In the genomic region with DNA sequence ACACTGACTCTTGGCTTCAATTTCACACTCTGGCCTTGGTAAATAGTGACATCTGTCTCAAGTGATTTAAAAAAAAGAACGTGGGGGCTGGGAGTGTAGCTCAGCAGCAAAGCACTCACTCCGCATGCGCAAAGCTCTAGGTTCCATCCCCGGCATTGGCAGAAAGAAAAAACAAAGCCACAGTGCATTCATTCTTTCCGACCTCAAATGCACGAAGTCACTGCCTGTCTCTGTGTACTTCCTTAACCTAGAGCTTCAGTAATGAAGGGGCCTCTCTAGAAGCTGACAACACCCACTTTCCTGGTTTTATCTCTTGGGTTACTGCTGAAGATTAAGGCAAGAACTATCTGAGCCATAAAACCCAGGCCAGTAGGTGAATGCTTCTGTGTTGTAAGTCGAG, we compare ENCODE assay signal across 9 mouse cellular contexts. TPM values are rescaled to one million over a fixed set of nuclear protein-coding genes. Genes with fewer than 3 reads are reported as not detected.
DNase-seq lines count a peak whose midpoint lies in the region; ATAC-seq and TF ChIP-seq lines count a peak whose summit lies in the region.
"Had no signal": no experiment of that assay in that cellular context is flagged by ENCODE, and none has a peak within 500 bp of the region (broad histone marks: within the 10 kb centered on the region; RNA-seq: fewer than 3 reads in every experiment).

No protein-coding gene starts in this region.

- H3K27me3 ChIP-seq in lung, postnatal 0 days (replicated peaks; ENCODE audit: insufficient read depth, low read length), result no peaks in the 10 kb centered on the region
- no peaks in the 10 kb centered on the region for H3K27me3 ChIP-seq in heart, embryonic 13.5 days (replicated peaks)
- H3K27me3 ChIP-seq: midbrain, embryonic 12.5 days had no signal

- 0 out of 2 replicates have a peak, but pooled peaks cover 5% of the 10 kb centered on the region for H3K36me3 ChIP-seq in lung, postnatal 0 days (ENCODE audit: insufficient read depth, low read length)
- peaks cover 49% of the 10 kb centered on the region for H3K36me3 ChIP-seq in heart, embryonic 13.5 days

- no peak overlapping the region for H3K4me3 ChIP-seq in lung, postnatal 0 days (ENCODE audit: low read depth, low read length)
- no peak overlapping the region for H3K4me3 ChIP-seq in heart, embryonic 13.5 days
- H3K4me3 ChIP-seq: midbrain, embryonic 12.5 days had no signal

- no peaks in the 10 kb centered on the region for H3K9me3 ChIP-seq in lung, postnatal 0 days (ENCODE audit: low read length)
- no peaks in the 10 kb centered on the region for H3K9me3 ChIP-seq in heart, embryonic 13.5 days
- H3K9me3 ChIP-seq: midbrain, embryonic 12.5 days had no signal

- ATAC-seq in lung, postnatal 0 days, result no peak
- ATAC-seq in heart, embryonic 13.5 days (ENCODE audit: extremely low read depth, insufficient number of reproducible peaks, low FRiP score, low TSS enrichment), result no peak
- no peak for ATAC-seq in megakaryocyte-erythroid progenitor cell, adult 5-6 weeks (replicated peaks; ENCODE audit: low FRiP score, low TSS enrichment, poor library complexity, severe bottlenecking)

- TF ChIP-seq EP300 in lung, postnatal 0 days (IDR thresholded peaks at IDR 0.05), result no peak

- no peaks in the 10 kb centered on the region for H3K4me1 ChIP-seq in lung, postnatal 0 days (ENCODE audit: insufficient read depth, low read depth, low read length)
- H3K4me1 ChIP-seq in heart, embryonic 13.5 days, result peaks cover 30% of the 10 kb centered on the region

- H3K9ac ChIP-seq in lung, postnatal 0 days (replicated peaks; ENCODE audit: low read depth), result no peak overlapping the region
- H3K9ac ChIP-seq in heart, embryonic 13.5 days, result no peak overlapping the region; the same call in 1 of the 2 replicates
- H3K9ac ChIP-seq: midbrain, embryonic 12.5 days had no signal

- H3K4me2 ChIP-seq in lung, postnatal 0 days (replicated peaks; ENCODE audit: low read depth, low read length), result no peak overlapping the region
- no peak overlapping the region for H3K4me2 ChIP-seq in heart, embryonic 13.5 days
- H3K4me2 ChIP-seq: midbrain, embryonic 12.5 days had no signal

- WGBS in lung, postnatal 0 days, result 70% methylated on average over 7 of the region's 7 CpGs
- WGBS in heart, embryonic 13.5 days, result 32% methylated on average over 7 of the region's 7 CpGs

- DNase-seq in cerebellum, postnatal 10 days, result peak; percentile 19 to 39
- DNase-seq in cerebellum, postnatal 4 days (ENCODE audit: low spot score in 2 of 2), result no peak
- peak; percentile 6 for DNase-seq in lung, postnatal 25 days (ENCODE audit: low spot score)
- DNase-seq in lung, postnatal 0 days (ENCODE audit: low spot score), result no peak
- peak; percentile 54 for DNase-seq in thymus, postnatal 14 days
- DNase-seq in lung, postnatal 4 days, result no peak

- no peak for TF ChIP-seq CTCF in lung, postnatal 0 days (IDR thresholded peaks at IDR 0.05)

- H3K27ac ChIP-seq in lung, postnatal 0 days (ENCODE audit: low read length), result no peak overlapping the region
- peak overlapping the region; percentile 59 for H3K27ac ChIP-seq in heart, embryonic 13.5 days (replicated peaks)
- H3K27ac ChIP-seq: midbrain, embryonic 12.5 days had no signal

RNA-seq across cellular contexts. Expression of gene Nf2, which starts 45.4 kb away (rescaled TPM):
- polyA plus RNA-seq in lung, postnatal 0 days (2015; fragmentation: Nextera tagmentation; extraction: Ambion mirVana), result 19.6 and 21.1 TPM in 2 replicates
- polyA plus RNA-seq in heart, embryonic 13.5 days (2015; fragmentation: Nextera tagmentation; extraction: Ambion mirVana), result 37.3 and 39.8 TPM in 2 replicates
- 39.0 and 45.3 TPM in 2 replicates for total RNA-seq in megakaryocyte-erythroid progenitor cell, adult 5-6 weeks (2014; fragmentation: Nextera tagmentation)
- total RNA-seq in megakaryocyte-erythroid progenitor cell, adult 5-6 weeks (2017), result 68.1 and 86.7 TPM in 2 replicates

RNA-seq across cellular contexts. Expression of gene Cabp7, which starts 57.4 kb away (rescaled TPM):
- polyA plus RNA-seq in lung, postnatal 0 days (2015; fragmentation: Nextera tagmentation; extraction: Ambion mirVana), result 0.14 and 0.15 TPM in 2 replicates
- 0.09 TPM in 1 of 2 replicates, not detected in the other for polyA plus RNA-seq in heart, embryonic 13.5 days (2015; fragmentation: Nextera tagmentation; extraction: Ambion mirVana)
- total RNA-seq in megakaryocyte-erythroid progenitor cell, adult 5-6 weeks (2014; fragmentation: Nextera tagmentation), result not detected in 2 replicates
- total RNA-seq in megakaryocyte-erythroid progenitor cell, adult 5-6 weeks (2017), result 0.27 TPM in 1 of 2 replicates, not detected in the other

Comparison
In these comparisons a context has a peak if more than half of its experiments do, and no peak if none do; other contexts are left out.
1. DNase-seq: peak in cerebellum, postnatal 10 days (2 of 2), lung, postnatal 25 days (single experiment) and thymus, postnatal 14 days (single experiment); none in cerebellum, postnatal 4 days (0 of 2), lung, postnatal 0 days (single experiment) and lung, postnatal 4 days (0 of 2).